Mouse (Mus musculus) bone marrow, adult 2 months (tissue): ENCODE measurements at regions not wholly inside any gene's neighbourhood (a gene's known extent, or its start where the extent isn't known, plus 50 kb on each side); places are given as distances from the start of the nearest gene placed in this dataset.

ENCODE experiments used
- H3K27ac ChIP-seq: fragments of 200-500 bp; 2 replicates; pipeline ENCODE4 v1.5.1; 2012; ENCODE audit warnings: low read depth, mild to moderate bottlenecking, control low read depth, inconsistent platforms, low read length; ENCODE audit not compliant: control insufficient read depth, poor library complexity, insufficient read depth
- H3K4me1 ChIP-seq: fragments of 200-500 bp; 2 replicates; pipeline ENCODE4 v1.6.1; 2011; ENCODE audit warnings: low read length; ENCODE audit not compliant: control insufficient read depth, insufficient read depth
- H3K4me3 ChIP-seq: fragments of 200-500 bp; replicated peaks from 2 replicates; pipeline ENCODE3; 2011; ENCODE audit warnings: mild to moderate bottlenecking, low read depth, low read length, control low read depth; ENCODE audit not compliant: control insufficient read depth
- CTCF ChIP-seq: fragments of 200-500 bp; IDR thresholded peaks from 2 replicates; pipeline ENCODE4 v1.5.1; 2011; ENCODE audit warnings: low read length, control low read depth; ENCODE audit not compliant: control insufficient read depth, insufficient read depth
- POLR2A ChIP-seq: fragments of 200-500 bp; IDR thresholded peaks from 2 replicates; pipeline ENCODE4 v1.6.1; 2011; ENCODE audit warnings: low read depth, mild to moderate bottlenecking, control low read depth, low read length, borderline replicate concordance; ENCODE audit not compliant: control insufficient read depth
- WGBS: fragments of 180-500 bp; shearing (Covaris S2); methylation state at CpG from one replicate; pipeline ENCODE4 v1.1.7; 2018; 5-methylcytosine and 5-hydroxymethylcytosine counted together

- H3K4me3 ChIP-seq = no peak overlapping the region
- TF ChIP-seq CTCF (no peak), POLR2A (no peak)
- H3K27ac ChIP-seq = no peak overlapping the region
- WGBS = 84% methylated on average over 6 of the region's 6 CpGs
- no peaks in the 10 kb centered on the region for H3K4me1 ChIP-seq
These were observed 145.6 kb upstream of the Zfp706 start for GRCm38 (mm10) chr15:37153177-37153576.

- WGBS = 8% methylated on average over 35 of the region's 35 CpGs
- Histone ChIP-seq H3K4me3 (peak overlapping the region; percentile 66), H3K27ac (peak overlapping the region; percentile 28; the same call in 1 of the 2 replicates), H3K4me1 (peaks cover 2% of the 10 kb centered on the region; the same call in 1 of the 2 replicates)
- TF ChIP-seq POLR2A (no peak), CTCF (no peak)
These were observed 128.1 kb upstream of the Zfp706 start for GRCm38 (mm10) chr15:37135590-37136164.

- 44% methylated on average over 20 of the region's 20 CpGs for WGBS
- Histone ChIP-seq H3K4me1 (peaks cover 2% of the 10 kb centered on the region; the same call in 1 of the 2 replicates), H3K4me3 (peak overlapping the region; percentile 66), H3K27ac (peak overlapping the region; percentile 28; the same call in 1 of the 2 replicates)
- TF ChIP-seq POLR2A (no peak), CTCF (no peak)
These were observed 127.5 kb upstream of the Zfp706 start for GRCm38 (mm10) chr15:37134913-37135589.

- 75% methylated on average over 4 of the region's 4 CpGs for WGBS
- no peak for TF ChIP-seq POLR2A
- no peak for TF ChIP-seq CTCF
- no peak overlapping the region for H3K4me3 ChIP-seq
These were observed 126.8 kb upstream of the Zfp706 start for GRCm38 (mm10) chr15:37134386-37134785.

GRCm38 (mm10) chr15:37133916-37134315 lies 126.3 kb upstream of the Zfp706 start:
- Histone ChIP-seq H3K4me1 (peaks cover 2% of the 10 kb centered on the region; the same call in 1 of the 2 replicates), H3K27ac (no peak overlapping the region), H3K4me3 (no peak overlapping the region)
- WGBS = 80% methylated on average over 5 of the region's 5 CpGs
- no peak for TF ChIP-seq CTCF
- no peak for TF ChIP-seq POLR2A

More at GRCm38 (mm10) chr15:37134386-37134785, 126.8 kb upstream of the Zfp706 start:
- H3K4me1 ChIP-seq = peaks cover 2% of the 10 kb centered on the region; the same call in 1 of the 2 replicates
- H3K27ac ChIP-seq = no peak overlapping the region

GRCm38 (mm10) chr15:37127681-37128080 lies 120.1 kb upstream of the Zfp706 start:
- WGBS = 85% methylated on average over 7 of the region's 7 CpGs
- no peak for TF ChIP-seq CTCF
- no peak for TF ChIP-seq POLR2A
- Histone ChIP-seq H3K4me3 (no peak overlapping the region), H3K4me1 (no peaks in the 10 kb centered on the region), H3K27ac (no peak overlapping the region)

- H3K4me1 ChIP-seq = no peaks in the 10 kb centered on the region
- no peak overlapping the region for H3K27ac ChIP-seq
- H3K4me3 ChIP-seq = no peak overlapping the region
- no peak for TF ChIP-seq POLR2A
- TF ChIP-seq CTCF = no peak
- 77% methylated on average over 4 of the region's 4 CpGs for WGBS
These were observed 119.6 kb upstream of the Zfp706 start for GRCm38 (mm10) chr15:37127170-37127569.

GRCm38 (mm10) chr15:37125823-37126222 lies 118.2 kb upstream of the Zfp706 start:
- H3K4me1 ChIP-seq = no peaks in the 10 kb centered on the region
- H3K4me3 ChIP-seq = no peak overlapping the region
- H3K27ac ChIP-seq = no peak overlapping the region
- no peak for TF ChIP-seq CTCF
- TF ChIP-seq POLR2A = no peak
- 49% methylated on average over 4 of the region's 4 CpGs for WGBS

- Histone ChIP-seq H3K4me1 (no peaks in the 10 kb centered on the region), H3K27ac (no peak overlapping the region), H3K4me3 (no peak overlapping the region)
- TF ChIP-seq CTCF = no peak
- TF ChIP-seq POLR2A = no peak
- WGBS = 62% methylated on average over 2 of the region's 2 CpGs
These were observed 117.4 kb upstream of the Zfp706 start for GRCm38 (mm10) chr15:37124951-37125350.
